Mouse (Mus musculus) lung, postnatal 0 days (tissue): ENCODE measurements at regions not wholly inside any gene's neighbourhood (a gene's known extent, or its start where the extent isn't known, plus 50 kb on each side); places are given as distances from the start of the nearest gene placed in this dataset.
"Not testable (repeated sequence)": the region's sequence is repeated elsewhere in the genome, so short reads cannot be mapped to it uniquely, and the experiment has no call there.

ENCODE experiments used
- ATAC-seq: fragments of 200-750 bp; cut with Nextera tagmentation; 2 replicates; pipeline ENCODE4 v1.8.0; 2017; ENCODE audit warnings: moderate library complexity
- DNase-seq: peaks from one replicate; pipeline ENCODE4 v3.0.0-alpha.2; 2016; ENCODE audit warnings: low spot score
- H3K27ac ChIP-seq: fragments of 300-500 bp; sonication (generic); 2 replicates; pipeline ENCODE4 v1.5.1; 2014; ENCODE audit warnings: antibody characterized with exemption, mild to moderate bottlenecking, low read length, mixed read lengths
- H3K27me3 ChIP-seq: fragments of 300-500 bp; sonication (generic); replicated peaks from 2 replicates; pipeline ENCODE4 v1.6.1; 2014; ENCODE audit warnings: low read length, mixed read lengths; ENCODE audit not compliant: insufficient read depth
- H3K36me3 ChIP-seq: fragments of 300-500 bp; sonication (generic); 2 replicates; pipeline ENCODE4 v1.6.1; 2014; ENCODE audit warnings: low read length, mixed read lengths; ENCODE audit not compliant: insufficient read depth
- H3K4me1 ChIP-seq: fragments of 300-500 bp; sonication (generic); 2 replicates; pipeline ENCODE4 v1.6.1; 2014; ENCODE audit warnings: antibody characterized with exemption, low read depth, low read length, mixed read lengths; ENCODE audit not compliant: insufficient read depth
- H3K4me2 ChIP-seq: fragments of 300-500 bp; sonication (generic); replicated peaks from 2 replicates; pipeline ENCODE4 v1.6.1; 2014; ENCODE audit warnings: low read depth, mild to moderate bottlenecking, low read length, moderate library complexity, mixed read lengths
- H3K4me3 ChIP-seq: fragments of 300-500 bp; sonication (generic); 2 replicates; pipeline ENCODE4 v1.5.1; 2014; ENCODE audit warnings: low read depth, low read length
- H3K9ac ChIP-seq: fragments of 300-500 bp; sonication (generic); replicated peaks from 2 replicates; pipeline ENCODE4 v1.6.1; 2014; ENCODE audit warnings: low read depth, mild to moderate bottlenecking
- H3K9me3 ChIP-seq: fragments of 300-500 bp; sonication (generic); 2 replicates; pipeline ENCODE4 v1.6.1; 2016; ENCODE audit warnings: low read length, mixed read lengths
- CTCF ChIP-seq: IDR thresholded peaks from 2 replicates; pipeline ENCODE4 v1.5.1; 2016; ENCODE audit warnings: antibody characterized with exemption, mild to moderate bottlenecking
- EP300 ChIP-seq: IDR thresholded peaks from 2 replicates; pipeline ENCODE4 v1.6.1; 2016; ENCODE audit warnings: antibody characterized with exemption, mild to moderate bottlenecking, control low read depth
- whole genome bisulfite sequencing: fragments of 180-500 bp; shearing (Covaris S2); extraction: QIAGEN DNeasy Blood & Tissue Kit; methylation state at CpG from one replicate; pipeline ENCODE4 v1.1.7; 2014; 5-methylcytosine and 5-hydroxymethylcytosine counted together

GRCm38 (mm10) chr1:17451204-17451866 lies 694.4 kb downstream of the Crisp4 start:
- WGBS, result 66% methylated on average over 2 of the region's 2 CpGs

GRCm38 (mm10) chr1:17450715-17451114 lies 695.0 kb downstream of the Crisp4 start:
- ATAC-seq (no peak), DNase-seq (no peak)
- no peak overlapping the region for H3K9ac ChIP-seq
- TF ChIP-seq EP300 (no peak), CTCF (no peak)
- H3K4me2 ChIP-seq, result no peak overlapping the region
- no peaks in the 10 kb centered on the region for H3K9me3 ChIP-seq
- no peaks in the 10 kb centered on the region for H3K4me1 ChIP-seq
- WGBS, result 17% methylated on average over 1 of the region's 1 CpGs
- no peak overlapping the region for H3K4me3 ChIP-seq
- no peaks in the 10 kb centered on the region for H3K36me3 ChIP-seq
- no peaks in the 10 kb centered on the region for H3K27me3 ChIP-seq
- H3K27ac ChIP-seq, result no peak overlapping the region

More at GRCm38 (mm10) chr1:17451204-17451866, 694.4 kb downstream of the Crisp4 start:
- no peak for ATAC-seq
- Histone ChIP-seq H3K4me1 (no peaks in the 10 kb centered on the region), H3K9ac (no peak overlapping the region), H3K27me3 (no peaks in the 10 kb centered on the region), H3K36me3 (no peaks in the 10 kb centered on the region), H3K27ac (no peak overlapping the region), H3K4me2 (no peak overlapping the region), H3K9me3 (no peaks in the 10 kb centered on the region), H3K4me3 (no peak overlapping the region)
- no peak for TF ChIP-seq EP300
- no peak for TF ChIP-seq CTCF
- no peak for DNase-seq

GRCm38 (mm10) chr1:17450295-17450694 lies 695.4 kb downstream of the Crisp4 start:
- no peak for ATAC-seq

GRCm38 (mm10) chr1:17449291-17449690 lies 696.4 kb downstream of the Crisp4 start:
- no peak for TF ChIP-seq EP300
- no peak for TF ChIP-seq CTCF
- Histone ChIP-seq H3K27me3 (no peaks in the 10 kb centered on the region), H3K9ac (no peak overlapping the region), H3K36me3 (no peaks in the 10 kb centered on the region), H3K4me2 (no peak overlapping the region), H3K4me3 (no peak overlapping the region), H3K4me1 (no peaks in the 10 kb centered on the region), H3K27ac (no peak overlapping the region), H3K9me3 (no peaks in the 10 kb centered on the region)
- ATAC-seq, result no peak
- DNase-seq, result no peak
- WGBS, result 72% methylated on average over 1 of the region's 1 CpGs

More at GRCm38 (mm10) chr1:17450295-17450694, 695.4 kb downstream of the Crisp4 start:
- no peak overlapping the region for H3K4me3 ChIP-seq
- H3K9ac ChIP-seq, result no peak overlapping the region
- TF ChIP-seq CTCF, result no peak
- TF ChIP-seq EP300, result no peak
- no peak overlapping the region for H3K27ac ChIP-seq
- no peak for DNase-seq
- no peaks in the 10 kb centered on the region for H3K9me3 ChIP-seq
- no peaks in the 10 kb centered on the region for H3K27me3 ChIP-seq
- no peaks in the 10 kb centered on the region for H3K4me1 ChIP-seq
- H3K36me3 ChIP-seq, result no peaks in the 10 kb centered on the region
- no peak overlapping the region for H3K4me2 ChIP-seq

GRCm38 (mm10) chr1:17434064-17434463 lies 711.6 kb downstream of the Crisp4 start:
- not testable (repeated sequence) for H3K9ac ChIP-seq, H3K27ac ChIP-seq, H3K27me3 ChIP-seq, ATAC-seq, H3K4me3 ChIP-seq, H3K36me3 ChIP-seq, H3K4me2 ChIP-seq, DNase-seq, H3K9me3 ChIP-seq, H3K4me1 ChIP-seq
- 75% methylated on average over 5 of the region's 5 CpGs for WGBS

GRCm38 (mm10) chr1:17415958-17416357 lies 729.7 kb downstream of the Crisp4 start:
- Histone ChIP-seq H3K36me3 (no peaks in the 10 kb centered on the region), H3K27ac (no peak overlapping the region), H3K9me3 (no peaks in the 10 kb centered on the region), H3K4me3 (no peak overlapping the region), H3K4me2 (no peak overlapping the region), H3K4me1 (no peaks in the 10 kb centered on the region), H3K27me3 (no peaks in the 10 kb centered on the region), H3K9ac (no peak overlapping the region)
- no peak for DNase-seq
- 45% methylated on average over 3 of the region's 3 CpGs for WGBS
- TF ChIP-seq CTCF (no peak), EP300 (no peak)
- no peak for ATAC-seq

- no peak for ATAC-seq
- H3K4me3 ChIP-seq, result no peak overlapping the region
- H3K4me2 ChIP-seq, result no peak overlapping the region
- no peak for TF ChIP-seq CTCF
- TF ChIP-seq EP300, result no peak
- H3K27ac ChIP-seq, result no peak overlapping the region
- no peak overlapping the region for H3K9ac ChIP-seq
- no peaks in the 10 kb centered on the region for H3K9me3 ChIP-seq
- H3K4me1 ChIP-seq, result no peaks in the 10 kb centered on the region
- no peak for DNase-seq
- WGBS, result 81% methylated on average over 9 of the region's 9 CpGs
- H3K27me3 ChIP-seq, result no peaks in the 10 kb centered on the region
- H3K36me3 ChIP-seq, result no peaks in the 10 kb centered on the region
These were observed 750.8 kb downstream of the Crisp4 start for GRCm38 (mm10) chr1:17394893-17395292.
